Mouse (Mus musculus) kidney, adult 8-10 months (tissue): ENCODE measurements around the gene Mcm2.

Experiments used
- DNase-seq, 2 experiments: peaks; one replicate each; pipeline ENCODE4 v3.0.0; 2022

The Mcm2 gene

DNA sequence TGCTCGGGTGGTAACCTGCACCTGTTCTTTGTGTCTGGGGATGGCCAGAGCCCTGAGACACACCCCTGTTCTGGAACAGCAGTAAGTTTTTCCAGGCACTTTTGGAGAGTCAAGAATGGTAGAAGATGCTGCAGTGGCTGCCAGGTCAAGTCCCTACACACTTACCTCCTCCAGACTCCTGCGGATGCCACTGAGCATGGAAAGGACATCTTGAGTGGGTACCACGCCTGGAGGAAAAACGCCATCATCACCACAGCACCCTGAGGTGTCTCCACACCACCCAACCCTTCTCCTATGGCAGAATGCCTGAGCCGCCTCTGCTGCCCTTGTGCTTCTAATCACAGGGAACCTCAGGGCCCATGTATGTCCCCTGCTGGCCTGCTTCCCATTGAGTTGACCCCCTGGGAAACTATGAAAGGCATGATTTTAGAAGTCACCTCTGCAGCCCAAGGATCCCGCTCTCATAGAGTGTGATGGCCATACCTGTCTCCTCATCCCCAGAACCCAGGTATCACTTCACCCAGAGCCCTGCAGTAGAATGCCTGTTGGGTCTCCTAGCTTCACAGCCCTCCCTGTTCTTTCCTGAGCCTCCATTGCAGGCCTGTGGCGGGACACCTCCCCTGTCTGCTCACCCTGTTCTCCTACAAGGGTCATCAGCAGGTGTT is 53.5 kb downstream of the Mcm2 start:
- DNase-seq, result no peak

DNA sequence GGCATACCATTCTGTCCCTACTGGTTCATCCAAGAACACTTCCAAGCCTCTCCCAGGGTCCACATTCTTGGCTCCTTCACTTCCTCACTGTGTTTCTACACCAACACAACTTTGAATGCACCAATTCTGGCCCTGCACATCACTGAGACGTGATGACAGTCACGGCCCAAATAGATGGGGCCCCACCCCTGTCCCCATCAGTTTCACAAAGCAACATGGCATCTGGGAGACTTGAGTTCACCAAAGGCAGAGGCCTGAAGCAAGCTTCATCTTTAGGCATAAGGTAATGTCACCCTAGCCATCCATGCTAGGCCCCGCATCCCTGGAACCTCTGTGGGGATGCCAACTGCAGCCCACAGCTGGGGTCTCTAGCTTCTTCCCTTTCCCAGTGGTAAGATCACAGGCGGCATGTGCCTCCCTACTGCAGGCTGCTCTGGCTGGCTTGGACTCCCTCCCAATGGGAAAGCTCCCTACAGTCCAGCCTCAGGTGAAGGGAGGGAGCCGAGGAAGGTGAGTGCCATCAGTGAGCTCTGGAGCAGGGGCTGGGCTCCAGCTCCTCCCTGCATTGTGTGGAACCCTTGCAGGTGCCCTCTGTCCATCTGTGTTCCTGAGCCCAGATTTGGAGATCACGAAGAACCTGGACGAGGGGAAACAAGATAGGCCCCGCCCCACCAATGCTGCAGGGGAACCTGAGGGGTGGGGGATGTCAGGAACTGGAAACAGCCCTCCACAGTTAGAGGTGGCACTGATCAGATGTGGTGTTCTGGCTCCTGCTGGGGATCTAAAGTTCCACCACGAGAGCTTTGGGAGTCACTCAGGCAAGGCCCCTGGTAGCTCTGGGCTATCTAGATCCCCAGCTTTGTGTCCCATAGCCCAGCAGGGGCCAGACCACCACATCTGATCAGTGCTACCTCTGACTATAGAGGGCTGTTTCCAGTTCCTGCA is 54.5 kb downstream of the Mcm2 start:
- DNase-seq, result no peak

DNA sequence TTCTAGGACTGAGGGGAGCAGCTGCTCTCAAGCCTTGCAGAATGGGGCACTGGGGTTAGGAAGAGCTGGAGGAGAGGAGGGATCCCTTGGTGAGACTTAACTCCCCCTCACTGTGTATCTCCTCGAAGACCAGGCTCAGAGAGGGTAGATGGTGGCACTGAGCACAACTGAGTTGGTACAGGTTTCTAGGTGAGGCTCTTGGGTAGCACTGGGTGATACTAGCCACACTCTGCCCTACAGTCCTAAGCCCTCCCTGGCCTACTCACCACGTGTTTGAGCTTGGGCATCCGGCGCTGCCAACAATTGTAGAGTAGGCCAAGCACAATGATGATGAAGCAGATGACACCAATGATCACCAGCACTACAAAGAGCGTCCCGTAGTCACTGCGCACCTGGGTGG is 55.3 kb downstream of the Mcm2 start:
- DNase-seq, result no peak

DNA sequence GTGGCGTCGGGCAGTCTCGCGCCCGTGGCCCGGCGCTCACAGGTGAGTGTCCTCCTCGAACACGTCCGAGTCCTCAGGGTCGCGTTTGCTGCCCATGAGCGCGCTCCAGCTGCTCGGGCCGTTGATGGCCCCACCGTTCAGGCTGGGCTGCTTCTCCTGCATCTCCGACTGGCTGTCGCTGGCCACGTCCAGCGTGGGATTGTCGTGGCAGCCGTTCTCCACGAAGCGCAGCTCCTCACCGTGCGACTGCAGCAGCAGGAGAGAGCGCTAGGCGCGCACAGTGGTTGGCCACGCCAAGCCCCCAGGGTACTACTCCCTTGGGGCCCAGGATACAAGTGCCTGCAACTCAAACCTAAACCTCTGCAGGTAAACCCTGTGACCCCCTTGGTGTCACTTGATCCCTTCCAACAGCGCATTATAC is 55.8 kb downstream of the Mcm2 start:
- no peak for DNase-seq

DNA sequence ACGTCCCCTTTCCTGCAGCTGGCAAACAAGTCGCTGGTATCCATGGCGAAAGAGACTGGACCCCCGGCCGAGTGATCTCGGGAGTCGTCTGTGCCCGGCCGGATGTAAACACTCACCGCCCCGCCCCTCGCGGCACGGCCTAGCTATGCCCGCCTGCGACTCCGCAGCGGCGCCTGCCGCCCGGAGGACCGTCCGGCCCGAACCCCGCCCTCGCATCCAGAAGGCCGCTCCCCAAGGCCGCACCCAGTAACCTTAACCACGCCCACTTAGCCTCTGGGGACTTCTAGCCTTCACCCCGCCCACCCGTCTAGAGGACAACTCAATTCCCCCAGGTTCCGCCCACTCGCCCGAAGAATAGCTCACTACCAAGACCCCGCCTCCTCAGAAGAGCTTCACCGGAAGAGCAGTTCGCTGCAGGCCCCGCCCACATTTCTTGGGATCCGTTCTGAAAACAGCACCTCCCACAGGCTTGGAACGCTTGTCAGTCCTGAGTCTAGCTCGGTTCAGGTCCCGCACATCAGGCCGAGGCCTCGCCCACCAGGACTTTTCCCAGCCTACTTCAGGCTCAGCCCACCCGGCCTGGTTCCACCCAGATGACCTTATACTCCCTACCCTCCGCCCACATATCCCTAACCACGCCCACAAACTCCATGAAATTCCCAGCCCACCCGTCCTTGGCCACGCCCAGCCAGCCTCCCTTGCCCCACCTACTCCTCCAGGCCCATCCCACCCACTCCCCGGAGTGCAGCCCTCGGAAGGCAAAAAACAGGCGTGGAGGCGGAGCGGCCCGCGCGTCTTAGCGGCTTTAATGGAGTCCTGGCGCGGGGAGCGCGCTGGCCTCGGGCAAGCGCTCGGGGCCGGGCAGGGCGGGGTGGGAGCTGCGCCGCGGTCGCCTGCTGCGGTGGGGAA is 56.5 kb downstream of the Mcm2 start, which contains the start of gene Abtb1:
Gene Abtb1, minus strand, starts transcription at position 204 of the 909 bp plus-strand sequence.
- DNase-seq, result peak; percentile 100

DNA sequence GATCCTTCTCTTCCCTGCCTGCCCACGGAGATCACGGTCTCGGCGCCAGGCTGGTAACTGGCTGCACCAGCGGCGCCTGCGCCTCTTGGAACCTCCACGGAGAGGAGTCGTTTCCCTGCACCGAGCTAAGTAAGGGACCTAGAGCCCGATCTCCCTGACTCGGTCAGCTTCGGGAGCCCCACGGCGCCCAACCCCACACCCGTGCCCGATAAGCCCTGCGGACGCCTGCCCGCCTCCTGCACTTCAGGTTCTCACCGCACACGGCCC is 57.1 kb downstream of the Mcm2 start:
- DNase-seq, result no peak

DNA sequence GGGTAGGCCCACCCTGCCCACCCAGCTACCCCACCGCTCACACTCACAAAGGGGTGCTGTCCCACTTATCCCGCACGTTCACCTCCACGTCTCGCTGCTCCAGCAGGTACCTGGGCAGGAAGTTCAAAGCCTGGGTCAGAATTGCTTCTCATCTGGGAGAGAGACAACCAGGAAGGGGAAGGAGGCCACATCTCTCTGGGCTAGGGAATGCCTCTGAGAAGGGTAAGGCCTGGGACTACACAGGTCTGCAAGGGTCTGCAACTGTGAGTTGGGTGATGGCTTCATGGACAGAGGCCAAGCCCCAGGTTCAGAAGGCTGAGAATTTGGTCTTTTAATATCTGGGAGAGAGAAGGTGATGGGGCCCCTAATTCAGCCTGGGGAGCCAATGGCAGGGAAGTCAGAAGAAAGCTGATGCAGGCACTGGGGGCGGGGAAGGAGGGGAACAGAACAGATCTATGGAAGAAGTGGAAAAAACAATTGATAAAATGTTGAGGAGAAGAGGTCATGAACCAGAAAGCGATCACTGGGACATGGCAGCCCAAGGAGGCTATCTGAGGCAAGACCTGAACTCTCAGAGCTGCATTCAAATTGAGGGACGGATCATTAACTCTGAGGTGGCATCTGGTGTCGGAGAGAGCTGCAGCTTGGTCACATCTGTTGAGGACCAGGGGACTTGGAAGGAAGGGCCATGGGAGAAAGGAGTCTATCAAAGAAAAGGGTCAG is 57.6 kb downstream of the Mcm2 start:
- no peak for DNase-seq

DNA sequence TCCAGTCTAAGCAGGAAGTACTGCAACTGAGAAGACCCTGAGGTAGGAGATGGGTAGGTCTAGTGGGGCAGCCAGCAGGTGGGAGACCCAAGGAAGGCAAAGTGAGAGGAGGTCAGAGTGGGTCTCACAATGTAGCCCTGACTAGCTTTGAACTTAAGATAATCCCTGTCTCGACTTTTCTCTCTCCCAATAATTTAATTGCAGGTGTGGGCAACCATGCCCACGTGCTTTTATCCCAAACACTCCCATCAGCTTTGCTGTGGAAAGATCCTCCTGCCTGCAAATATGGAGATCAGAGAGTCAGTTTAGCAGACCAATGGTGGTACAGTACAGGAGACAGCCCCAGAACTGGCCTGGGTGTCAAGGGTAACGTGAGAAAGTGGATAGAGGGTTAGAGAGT is 58.4 kb downstream of the Mcm2 start:
- no peak for DNase-seq

DNA sequence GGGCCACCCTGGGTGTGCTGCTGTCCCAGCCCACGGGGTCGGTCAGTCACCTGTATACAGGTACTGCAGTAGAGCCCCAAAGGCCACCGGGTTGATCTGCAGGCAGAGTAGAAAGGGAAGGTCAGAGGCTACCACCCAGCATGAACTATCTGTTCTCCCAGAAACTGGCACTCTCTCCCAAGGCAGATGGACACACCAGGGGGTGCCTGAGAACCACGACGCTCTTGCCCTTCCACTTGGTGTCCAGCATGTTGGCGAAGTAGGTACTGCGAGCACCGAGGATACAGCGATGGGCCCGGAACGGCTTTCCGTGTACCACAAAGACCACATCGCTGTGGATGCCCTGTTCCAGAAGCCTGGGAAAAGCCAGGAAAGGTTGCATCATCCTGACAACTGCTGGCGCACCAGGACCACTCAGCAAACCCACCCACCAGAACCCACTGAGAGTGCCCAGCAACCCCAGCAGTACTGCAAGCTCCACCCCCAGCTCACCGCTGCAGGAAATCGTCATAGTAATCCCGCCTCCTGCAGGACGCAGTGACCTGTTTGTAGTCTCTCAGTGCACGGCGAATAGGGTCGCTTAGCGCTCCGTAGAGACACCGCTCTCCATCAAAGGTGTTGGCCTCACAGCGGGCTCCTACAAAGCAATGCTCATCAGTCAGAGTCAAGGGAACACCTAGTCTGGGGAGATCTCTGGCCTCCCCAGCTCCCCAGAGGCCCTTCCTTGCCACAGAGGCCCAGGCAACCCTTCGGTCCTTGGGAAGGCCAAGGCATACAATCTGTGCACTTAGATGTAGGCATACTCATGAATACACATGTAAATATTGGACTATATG is 59.2 kb downstream of the Mcm2 start:
- DNase-seq, result no peak

DNA sequence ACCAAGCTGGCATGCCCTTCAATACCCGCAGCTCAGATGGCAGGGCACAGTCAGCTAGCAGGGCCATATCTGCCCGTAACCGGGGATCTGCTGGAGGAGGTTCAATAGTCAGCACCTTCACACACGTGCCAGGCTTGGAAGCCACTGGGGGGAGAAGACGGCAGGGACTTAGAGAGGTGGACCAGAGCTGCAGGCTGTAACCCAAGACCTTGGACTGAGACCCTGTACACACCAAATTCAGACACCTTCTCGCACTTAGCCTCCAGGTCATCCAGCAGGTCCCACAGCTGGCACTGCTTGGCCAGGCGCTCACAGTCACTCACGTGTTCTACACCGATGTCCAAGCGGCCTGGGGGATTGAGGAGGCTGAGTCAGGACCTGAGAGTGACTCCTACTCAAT is 60.0 kb downstream of the Mcm2 start:
- DNase-seq, result no peak

DNA sequence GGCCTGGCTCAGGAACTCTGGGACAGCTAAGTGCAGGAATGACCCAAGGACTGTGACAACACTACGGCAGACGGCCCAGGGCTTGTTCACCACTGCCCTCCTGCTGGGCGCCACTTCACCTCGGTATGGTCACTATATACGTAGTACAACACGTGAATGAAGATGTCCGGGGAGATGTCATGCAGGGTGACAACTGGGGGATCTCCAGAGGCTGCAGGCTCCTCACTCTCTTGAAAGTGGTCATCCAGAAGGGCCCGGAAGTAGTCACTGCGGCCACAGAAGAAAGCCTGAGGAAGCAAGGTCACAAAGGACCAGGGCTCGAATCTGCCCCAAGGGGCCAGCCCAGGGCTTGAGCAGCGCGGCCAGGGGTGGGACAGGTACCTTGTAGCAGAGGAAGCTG is 60.6 kb downstream of the Mcm2 start:
- no peak for DNase-seq

DNA sequence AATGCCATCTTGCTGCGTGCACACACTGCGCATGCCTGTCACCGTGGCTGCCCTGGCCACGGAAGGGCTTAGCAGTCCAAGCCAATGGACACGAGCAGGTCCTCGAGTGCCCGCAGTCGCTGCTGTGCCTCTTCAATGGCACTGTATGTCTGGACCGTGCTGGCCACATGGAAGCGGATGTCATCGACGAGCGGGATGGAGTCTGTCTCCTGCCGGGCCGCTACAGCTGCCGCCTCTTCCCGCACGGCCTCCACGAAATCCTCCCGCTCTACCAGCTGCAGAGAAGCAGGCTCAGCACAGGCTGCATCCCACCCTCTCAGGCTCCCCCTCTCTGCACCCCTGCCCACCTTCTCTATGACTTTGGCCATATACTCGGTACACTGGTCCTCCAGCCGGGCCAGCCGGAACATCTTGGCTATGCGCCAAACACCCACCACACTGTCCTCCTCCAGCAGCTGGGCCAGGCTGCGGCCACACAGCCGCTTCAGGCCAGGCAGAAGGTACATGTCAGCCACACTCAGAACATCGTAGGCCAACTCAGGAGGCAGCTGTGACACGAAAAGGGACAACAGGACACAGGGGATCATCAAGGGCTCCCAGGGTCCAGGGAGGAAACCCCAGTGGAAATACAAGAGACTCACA is 62.3 kb downstream of the Mcm2 start:
- no peak for DNase-seq

DNA sequence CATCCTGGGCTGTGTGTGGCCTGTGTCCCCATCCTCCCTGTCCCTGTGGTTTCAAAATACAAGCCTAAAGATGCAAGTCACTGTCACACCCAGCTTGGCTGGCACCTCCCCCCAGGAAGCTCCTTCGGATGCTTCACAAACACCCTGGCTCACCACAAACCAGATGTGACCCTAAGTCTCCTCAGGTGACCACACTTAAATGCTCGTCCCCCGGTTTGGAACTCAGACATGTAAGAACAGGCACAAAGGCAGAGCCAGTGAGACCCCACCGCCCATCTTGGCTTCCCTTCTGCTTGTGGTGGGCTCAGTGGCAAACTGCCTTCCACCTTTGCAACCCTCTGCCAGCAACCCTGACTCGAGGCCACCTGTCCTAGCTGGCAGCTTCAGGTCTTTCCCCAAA is 63.5 kb downstream of the Mcm2 start:
- DNase-seq, result no peak
